Mouse (Mus musculus): ENCODE results near the gene Itga2. TPM values are rescaled to one million over a fixed set of nuclear protein-coding genes. Genes with fewer than 3 reads are reported as not detected.

Gene Itga2
- polyA plus RNA-seq, 1 experiment: 0.96 TPM

- 40% methylated on average over 5 of the region's 5 CpGs for WGBS
- Histone ChIP-seq H3K4me1 (ENCODE audit: control insufficient read depth, insufficient read depth, insufficient read length) (peaks cover 13% of the 10 kb centered on the region), H3K36me3 (ENCODE audit: control insufficient read depth, insufficient read depth, low read length) (peaks cover 9% of the 10 kb centered on the region; the same call in 1 of the 2 replicates)
Observed at GRCm38 (mm10) chr13:114832761-114833160, 99.1 kb downstream of the Itga2 start.

GRCm38 (mm10) chr13:114831367-114831833 is 100.5 kb downstream of the Itga2 start:
- Histone ChIP-seq H3K4me3 (ENCODE audit: extremely low read depth, insufficient read depth, insufficient read length) (no peak overlapping the region), H3K36me3 (ENCODE audit: control insufficient read depth, insufficient read depth, low read length) (peaks cover 15% of the 10 kb centered on the region), H3K4me1 (ENCODE audit: control insufficient read depth, insufficient read depth, insufficient read length) (peaks cover 13% of the 10 kb centered on the region), H3K27ac (ENCODE audit: insufficient read depth, low read length) (no peak overlapping the region), H3K27me3 (ENCODE audit: control insufficient read depth, insufficient read depth, low read length) (no peaks in the 10 kb centered on the region)
- 87% methylated on average over 4 of the region's 4 CpGs for WGBS
- DNase-seq (ENCODE audit: low read depth in 1 of 2, low spot score in 2 of 2): peak in 1 of 2 experiments; percentile 33
- TF ChIP-seq CTCF (IDR thresholded peaks at IDR 0.05; ENCODE audit: extremely low read depth, insufficient read depth, insufficient read length, insufficient replicate concordance) (0 out of 2 replicates have a peak, but pooled peaks have one; percentile 18), POLR2A (IDR thresholded peaks at IDR 0.05; ENCODE audit: low read depth, low read length) (no peak)

More at GRCm38 (mm10) chr13:114832761-114833160, 99.1 kb downstream of the Itga2 start:
- peak in 1 of 2 experiments; percentile 27 for DNase-seq (ENCODE audit: low read depth in 1 of 2, low spot score in 2 of 2)
- no peak for TF ChIP-seq CTCF (IDR thresholded peaks at IDR 0.05; ENCODE audit: extremely low read depth, insufficient read depth, insufficient read length, insufficient replicate concordance)
- TF ChIP-seq POLR2A (IDR thresholded peaks at IDR 0.05; ENCODE audit: low read depth, low read length): no peak
- H3K27ac ChIP-seq (ENCODE audit: insufficient read depth, low read length): no peak overlapping the region
- H3K4me3 ChIP-seq (ENCODE audit: extremely low read depth, insufficient read depth, insufficient read length): no peak overlapping the region
- no peaks in the 10 kb centered on the region for H3K27me3 ChIP-seq (ENCODE audit: control insufficient read depth, insufficient read depth, low read length)

GRCm38 (mm10) chr13:114825377-114825855 is 106.5 kb downstream of the Itga2 start:
- Histone ChIP-seq H3K4me3 (ENCODE audit: extremely low read depth, insufficient read depth, insufficient read length) (no peak overlapping the region), H3K27me3 (ENCODE audit: control insufficient read depth, insufficient read depth, low read length) (no peaks in the 10 kb centered on the region), H3K36me3 (ENCODE audit: control insufficient read depth, insufficient read depth, low read length) (peaks cover 25% of the 10 kb centered on the region), H3K4me1 (ENCODE audit: control insufficient read depth, insufficient read depth, insufficient read length) (no peaks in the 10 kb centered on the region), H3K27ac (ENCODE audit: insufficient read depth, low read length) (no peak overlapping the region)
- no peak for TF ChIP-seq CTCF (IDR thresholded peaks at IDR 0.05; ENCODE audit: extremely low read depth, insufficient read depth, insufficient read length, insufficient replicate concordance)
- no peak for TF ChIP-seq POLR2A (IDR thresholded peaks at IDR 0.05; ENCODE audit: low read depth, low read length)
- WGBS: 96% methylated on average over 6 of the region's 6 CpGs
- DNase-seq (ENCODE audit: low read depth in 1 of 2, low spot score in 2 of 2): no peak

GRCm38 (mm10) chr13:114822871-114823270 is 109.0 kb downstream of the Itga2 start:
- Histone ChIP-seq H3K4me1 (ENCODE audit: control insufficient read depth, insufficient read depth, insufficient read length) (no peaks in the 10 kb centered on the region; the same call in 1 of the 2 replicates), H3K36me3 (ENCODE audit: control insufficient read depth, insufficient read depth, low read length) (peaks cover 20% of the 10 kb centered on the region), H3K4me3 (ENCODE audit: extremely low read depth, insufficient read depth, insufficient read length) (no peak overlapping the region), H3K27me3 (ENCODE audit: control insufficient read depth, insufficient read depth, low read length) (no peaks in the 10 kb centered on the region), H3K27ac (ENCODE audit: insufficient read depth, low read length) (no peak overlapping the region)
- TF ChIP-seq CTCF (IDR thresholded peaks at IDR 0.05; ENCODE audit: extremely low read depth, insufficient read depth, insufficient read length, insufficient replicate concordance) (no peak), POLR2A (IDR thresholded peaks at IDR 0.05; ENCODE audit: low read depth, low read length) (no peak)
- DNase-seq (ENCODE audit: low read depth in 1 of 2, low spot score in 2 of 2): no peak
- WGBS: 92% methylated on average over 2 of the region's 2 CpGs

GRCm38 (mm10) chr13:114818513-114818912 is 113.4 kb downstream of the Itga2 start:
- Histone ChIP-seq H3K4me3 (ENCODE audit: extremely low read depth, insufficient read depth, insufficient read length) (peak overlapping the region; percentile 91), H3K4me1 (ENCODE audit: control insufficient read depth, insufficient read depth, insufficient read length) (no peaks in the 10 kb centered on the region; the same call in 1 of the 2 replicates), H3K27me3 (ENCODE audit: control insufficient read depth, insufficient read depth, low read length) (no peaks in the 10 kb centered on the region), H3K27ac (ENCODE audit: insufficient read depth, low read length) (no peak overlapping the region), H3K36me3 (ENCODE audit: control insufficient read depth, insufficient read depth, low read length) (peaks cover 8% of the 10 kb centered on the region; the same call in 1 of the 2 replicates)
- WGBS: 20% methylated on average over 9 of the region's 9 CpGs
- DNase-seq (ENCODE audit: low read depth in 1 of 2, low spot score in 2 of 2): no peak
- TF ChIP-seq POLR2A (IDR thresholded peaks at IDR 0.05; ENCODE audit: low read depth, low read length): no peak
- TF ChIP-seq CTCF (IDR thresholded peaks at IDR 0.05; ENCODE audit: extremely low read depth, insufficient read depth, insufficient read length, insufficient replicate concordance): no peak

- no peak for TF ChIP-seq CTCF (IDR thresholded peaks at IDR 0.05; ENCODE audit: extremely low read depth, insufficient read depth, insufficient read length, insufficient replicate concordance)
- TF ChIP-seq POLR2A (IDR thresholded peaks at IDR 0.05; ENCODE audit: low read depth, low read length): peak; percentile 25
- WGBS: under 1% methylated on average over 39 of the region's 39 CpGs
- peaks cover 6% of the 10 kb centered on the region; the same call in 1 of the 2 replicates for H3K36me3 ChIP-seq (ENCODE audit: control insufficient read depth, insufficient read depth, low read length)
- peak within 1 kb of the TSS; percentile 8; the same call in 1 of the 2 replicates for H3K27ac ChIP-seq (ENCODE audit: insufficient read depth, low read length)
- H3K4me1 ChIP-seq (ENCODE audit: control insufficient read depth, insufficient read depth, insufficient read length): no peaks in the 10 kb centered on the region; the same call in 1 of the 2 replicates
- H3K27me3 ChIP-seq (ENCODE audit: control insufficient read depth, insufficient read depth, low read length): no peaks in the 10 kb centered on the region
- H3K4me3 ChIP-seq (ENCODE audit: extremely low read depth, insufficient read depth, insufficient read length): peak within 1 kb of the TSS; percentile 91
- DNase-seq (ENCODE audit: low read depth in 1 of 2, low spot score in 2 of 2): peak; percentile 80 to 94
Observed at GRCm38 (mm10) chr13:114817751-114818360, 114.0 kb downstream of the Itga2 start, which contains the start of gene Mocs2. Gene Mocs2 (plus strand): TSS chr13:114818236.

Data from spleen, adult 2 months (tissue).